Mouse (Mus musculus) kidney, adult 18-20 months (tissue): ENCODE results near the gene 4933415A04Rik.
A peak's percentile ranks its signal among the peaks of the same experiment; 100 is the strongest.

Experiments
- DNase-seq: peaks from one replicate; pipeline ENCODE4 v3.0.0; 2021

4933415A04Rik gene

DNA sequence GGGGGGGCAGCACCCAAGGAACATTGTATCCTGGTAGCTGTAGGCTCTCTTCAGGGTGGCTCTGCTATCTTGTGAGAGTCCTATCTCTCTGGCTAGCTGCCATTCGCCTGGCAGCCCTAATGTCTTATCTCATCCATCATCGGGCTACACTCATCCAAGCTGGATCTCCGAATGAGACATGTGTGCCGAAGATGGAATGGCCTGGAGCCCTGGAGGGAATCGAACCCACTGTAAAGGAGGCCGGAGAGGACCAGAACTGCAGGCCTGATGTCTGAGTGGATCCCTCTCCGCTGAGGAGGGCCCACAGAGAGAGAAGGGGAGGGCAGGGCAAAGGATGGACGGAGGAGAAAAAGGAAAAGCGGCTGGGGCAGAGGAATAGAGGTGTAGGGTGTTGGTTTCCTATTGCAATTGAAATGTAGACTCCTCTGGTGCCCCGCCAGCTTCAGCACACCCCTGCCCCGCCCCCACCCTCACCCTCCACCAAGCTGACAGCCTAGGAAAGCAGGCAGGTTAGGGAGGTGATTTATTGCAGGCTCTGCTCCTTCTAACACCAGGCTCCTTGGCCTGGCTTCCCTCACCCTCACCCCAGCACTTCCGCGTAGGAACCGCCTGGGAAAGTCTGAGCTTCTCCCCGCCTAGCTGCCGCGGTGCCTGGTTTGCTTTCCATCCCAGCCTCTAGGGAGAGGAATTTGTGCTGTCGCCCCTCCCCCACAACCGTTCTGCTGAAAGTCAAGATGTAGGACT lies 47.0 kb downstream of the 4933415A04Rik start:
- DNase-seq: peak; percentile 76

DNA sequence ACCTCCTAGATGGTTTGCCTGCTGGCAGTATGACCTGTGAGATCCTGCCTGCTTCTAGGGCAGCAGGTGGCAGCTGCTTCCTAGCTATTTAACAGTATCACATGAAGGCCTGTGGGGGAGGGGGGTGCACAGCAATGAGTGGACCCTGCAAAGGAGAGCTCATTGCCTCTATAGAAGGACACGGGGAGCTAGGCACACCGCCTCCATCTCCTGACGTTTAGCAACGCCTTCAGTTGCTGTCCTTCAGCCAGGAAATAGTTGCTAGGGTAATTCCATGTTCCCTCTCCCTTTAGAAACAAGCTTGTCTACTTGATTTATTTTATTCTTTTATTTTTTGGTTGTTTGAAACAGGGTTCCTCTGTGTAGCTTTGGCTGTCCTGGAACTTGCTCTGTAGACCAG lies 49.9 kb downstream of the 4933415A04Rik start:
- DNase-seq: no peak

DNA sequence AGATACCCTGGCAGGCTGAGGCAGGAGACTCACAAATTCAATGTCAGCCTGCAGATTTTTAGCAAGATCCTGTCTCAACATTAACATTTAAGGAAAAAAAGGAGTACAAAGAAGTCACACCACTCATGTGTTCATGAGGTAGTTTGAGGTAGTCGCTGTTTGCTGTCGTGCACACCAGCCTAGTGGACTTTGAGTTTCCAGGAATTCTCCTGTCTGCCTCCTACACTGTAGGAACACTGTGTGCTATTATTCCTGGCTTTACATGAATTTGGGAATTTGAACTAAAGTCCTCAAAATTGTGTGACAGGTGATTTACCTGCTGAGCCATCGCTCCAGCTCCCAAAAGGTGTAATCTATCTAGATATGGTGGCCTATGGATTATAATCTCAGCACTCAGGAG lies 51.6 kb downstream of the 4933415A04Rik start:
- peak; percentile 27 for DNase-seq
